Mouse (Mus musculus): ENCODE measurements around the gene Lrrc4. TPM values are rescaled to one million over a fixed set of nuclear protein-coding genes. Genes with fewer than 3 reads are reported as not detected.

Gene Lrrc4
- total and polyA plus RNA-seq, 3 experiments, result 0.11 TPM; not detected in 2

DNA sequence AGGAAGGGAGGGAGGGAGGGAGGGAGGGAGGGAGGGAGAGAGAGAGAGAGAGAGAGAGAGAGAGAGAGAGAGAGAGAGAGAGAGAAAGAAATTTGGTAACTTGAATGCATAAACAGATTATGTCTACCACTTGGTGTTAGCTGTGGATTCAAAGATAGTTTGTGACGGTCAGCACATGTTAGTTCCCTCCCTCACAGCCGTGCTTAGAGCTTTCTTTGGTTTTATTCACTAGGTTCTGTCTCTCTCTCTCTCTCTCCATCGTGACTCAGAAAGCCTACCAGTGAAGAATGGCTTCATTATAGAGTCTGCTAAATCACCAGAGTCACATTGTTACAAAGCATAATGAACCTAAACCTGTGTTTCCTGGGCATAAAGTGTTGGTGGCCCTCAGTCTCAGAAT is 146.5 kb downstream of the Lrrc4 start:
- peaks cover 52% of the 10 kb centered on the region for H3K36me3 ChIP-seq (replicated peaks)
- H3K27me3 ChIP-seq (ENCODE audit: insufficient read depth, low read length), result no peaks in the 10 kb centered on the region
- no peaks in the 10 kb centered on the region for H3K9me3 ChIP-seq (replicated peaks)
- ATAC-seq (ENCODE audit: extremely low read depth, insufficient number of reproducible peaks, low FRiP score, poor library complexity, severe bottlenecking) (no peak), DNase-seq (ENCODE audit: low spot score) (no peak)
- no peaks in the 10 kb centered on the region for H3K4me1 ChIP-seq (ENCODE audit: insufficient read depth, low read depth, low read length)
- no peak for TF ChIP-seq TAL1 (conservative IDR thresholded peaks at IDR 0.05; ENCODE audit: low read depth, low read length)
- TF ChIP-seq GATA2 (IDR thresholded peaks at IDR 0.05; ENCODE audit: borderline replicate concordance, low read depth, low read length), result no peak
- TF ChIP-seq CTCF (IDR thresholded peaks at IDR 0.05; ENCODE audit: low read depth, low read length), result no peak
- TF ChIP-seq POLR2AphosphoS5 (IDR thresholded peaks at IDR 0.05; ENCODE audit: insufficient replicate concordance, low read depth, low read length), result no peak
- TF ChIP-seq GATA1 (IDR thresholded peaks at IDR 0.05; ENCODE audit: borderline replicate concordance, low read length), result no peak
- no peak overlapping the region for H3K4me3 ChIP-seq (ENCODE audit: low read depth, low read length)

DNA sequence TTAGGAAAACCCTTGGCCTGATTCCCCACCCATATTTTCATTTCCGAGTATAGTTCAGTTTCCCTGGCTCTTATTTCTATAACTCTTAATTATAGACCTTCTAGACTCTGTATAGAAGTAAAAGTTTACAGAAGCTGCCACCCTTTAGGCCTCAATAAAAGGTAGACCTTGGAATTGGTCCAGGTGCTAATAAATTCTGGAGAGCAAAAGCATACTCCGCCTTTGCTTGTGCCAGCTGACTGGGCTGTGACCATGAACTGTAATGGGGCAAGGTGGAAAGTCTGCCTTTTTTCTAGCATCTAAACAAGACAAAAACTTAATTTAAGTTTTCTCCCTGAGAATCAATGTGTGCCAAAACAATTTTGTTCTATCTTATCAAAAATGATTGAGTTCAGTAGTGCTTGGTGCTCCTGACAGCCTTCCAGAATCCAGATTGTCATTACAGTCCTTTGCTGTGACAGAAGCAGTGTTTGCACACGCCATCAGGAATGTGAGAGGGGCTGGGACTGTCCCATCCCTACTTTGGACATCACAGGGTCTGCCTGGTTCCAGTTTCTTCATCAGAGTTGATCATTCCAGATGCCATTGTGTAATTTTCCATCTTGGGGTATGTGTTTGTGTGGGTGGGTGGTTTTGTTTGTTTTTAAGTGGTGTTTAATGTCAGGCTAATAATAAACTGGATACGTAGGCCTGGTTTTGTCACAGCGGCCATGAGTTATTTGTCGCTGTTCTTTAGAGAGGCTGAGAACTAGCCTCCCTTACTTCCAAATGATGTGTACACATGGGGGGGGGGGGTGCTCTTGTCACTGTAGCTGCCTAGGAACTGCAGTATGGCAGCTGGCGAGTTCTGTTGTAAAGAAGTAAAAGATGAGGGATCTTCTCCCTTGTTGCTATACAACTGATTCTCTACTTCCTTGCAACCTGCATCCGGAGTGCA is 149.8 kb downstream of the Lrrc4 start:
- Histone ChIP-seq H3K36me3 (replicated peaks) (peaks cover 52% of the 10 kb centered on the region), H3K4me3 (ENCODE audit: low read depth, low read length) (no peak overlapping the region), H3K27me3 (ENCODE audit: insufficient read depth, low read length) (no peaks in the 10 kb centered on the region), H3K4me1 (ENCODE audit: insufficient read depth, low read depth, low read length) (no peaks in the 10 kb centered on the region), H3K9me3 (replicated peaks) (no peaks in the 10 kb centered on the region)
- TF ChIP-seq TAL1 (conservative IDR thresholded peaks at IDR 0.05; ENCODE audit: low read depth, low read length) (no peak), GATA2 (IDR thresholded peaks at IDR 0.05; ENCODE audit: borderline replicate concordance, low read depth, low read length) (no peak), POLR2AphosphoS5 (IDR thresholded peaks at IDR 0.05; ENCODE audit: insufficient replicate concordance, low read depth, low read length) (no peak), CTCF (IDR thresholded peaks at IDR 0.05; ENCODE audit: low read depth, low read length) (no peak), GATA1 (IDR thresholded peaks at IDR 0.05; ENCODE audit: borderline replicate concordance, low read length) (no peak)
- DNase-seq (ENCODE audit: low spot score) (no peak), ATAC-seq (ENCODE audit: extremely low read depth, insufficient number of reproducible peaks, low FRiP score, poor library complexity, severe bottlenecking) (no peak)

DNA sequence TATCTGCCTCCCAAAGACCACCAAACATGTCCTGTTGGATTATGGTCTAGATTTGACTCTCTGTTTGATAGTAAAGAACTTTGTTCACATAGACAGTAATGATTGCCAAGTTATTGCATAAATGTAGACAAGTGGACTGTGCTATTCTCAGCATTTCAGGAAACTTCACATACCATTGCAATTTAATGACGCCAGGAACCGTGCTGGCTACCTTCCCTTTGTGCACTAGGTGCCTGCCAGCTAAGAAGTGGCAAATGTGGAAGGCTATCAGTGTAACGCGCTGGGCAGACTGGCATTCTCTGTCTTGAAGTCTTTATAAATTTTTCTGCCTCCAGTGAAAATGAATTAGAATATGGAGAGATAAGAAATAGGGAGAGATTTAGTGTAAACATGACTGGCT is 151.0 kb downstream of the Lrrc4 start:
- peaks cover 46% of the 10 kb centered on the region for H3K36me3 ChIP-seq (replicated peaks)
- ATAC-seq (ENCODE audit: extremely low read depth, insufficient number of reproducible peaks, low FRiP score, poor library complexity, severe bottlenecking), result no peak
- no peak overlapping the region for H3K4me3 ChIP-seq (ENCODE audit: low read depth, low read length)
- H3K4me1 ChIP-seq (ENCODE audit: insufficient read depth, low read depth, low read length), result no peaks in the 10 kb centered on the region
- DNase-seq (ENCODE audit: low spot score), result no peak
- no peaks in the 10 kb centered on the region for H3K27me3 ChIP-seq (ENCODE audit: insufficient read depth, low read length)
- TF ChIP-seq GATA1 (IDR thresholded peaks at IDR 0.05; ENCODE audit: borderline replicate concordance, low read length), result no peak
- no peak for TF ChIP-seq CTCF (IDR thresholded peaks at IDR 0.05; ENCODE audit: low read depth, low read length)
- TF ChIP-seq GATA2 (IDR thresholded peaks at IDR 0.05; ENCODE audit: borderline replicate concordance, low read depth, low read length), result no peak
- H3K9me3 ChIP-seq (replicated peaks), result no peaks in the 10 kb centered on the region

DNA sequence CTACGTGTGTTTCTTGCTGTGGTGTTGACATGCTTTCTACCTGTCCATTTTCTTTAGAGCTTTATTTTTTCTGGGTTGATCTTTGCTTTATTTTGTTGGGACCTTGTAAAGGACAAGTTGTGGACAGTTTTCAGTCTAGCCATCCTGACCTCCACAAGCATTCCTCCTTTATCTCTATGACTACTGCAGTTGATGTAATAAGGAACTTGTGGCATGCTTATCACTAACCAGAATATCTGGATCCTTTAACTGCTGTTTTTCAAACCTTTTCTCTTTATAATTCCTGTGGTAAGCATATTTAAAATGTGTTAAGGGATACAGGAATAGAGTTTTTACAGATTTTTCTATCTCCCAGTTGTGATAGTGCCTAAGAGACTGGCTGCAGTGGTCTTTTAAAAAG is 152.7 kb downstream of the Lrrc4 start:
- no peak for ATAC-seq (ENCODE audit: extremely low read depth, insufficient number of reproducible peaks, low FRiP score, poor library complexity, severe bottlenecking)
- H3K36me3 ChIP-seq (replicated peaks), result peaks cover 54% of the 10 kb centered on the region
- no peak overlapping the region for H3K4me3 ChIP-seq (ENCODE audit: low read depth, low read length)
- TF ChIP-seq GATA2 (IDR thresholded peaks at IDR 0.05; ENCODE audit: borderline replicate concordance, low read depth, low read length), result no peak
- no peak for TF ChIP-seq TAL1 (conservative IDR thresholded peaks at IDR 0.05; ENCODE audit: low read depth, low read length)
- no peak for TF ChIP-seq GATA1 (IDR thresholded peaks at IDR 0.05; ENCODE audit: borderline replicate concordance, low read length)
- no peak for TF ChIP-seq CTCF (IDR thresholded peaks at IDR 0.05; ENCODE audit: low read depth, low read length)
- TF ChIP-seq POLR2AphosphoS5 (IDR thresholded peaks at IDR 0.05; ENCODE audit: insufficient replicate concordance, low read depth, low read length), result no peak
- no peaks in the 10 kb centered on the region for H3K9me3 ChIP-seq (replicated peaks)
- H3K27me3 ChIP-seq (ENCODE audit: insufficient read depth, low read length), result no peaks in the 10 kb centered on the region
- no peak for DNase-seq (ENCODE audit: low spot score)
- no peaks in the 10 kb centered on the region for H3K4me1 ChIP-seq (ENCODE audit: insufficient read depth, low read depth, low read length)

DNA sequence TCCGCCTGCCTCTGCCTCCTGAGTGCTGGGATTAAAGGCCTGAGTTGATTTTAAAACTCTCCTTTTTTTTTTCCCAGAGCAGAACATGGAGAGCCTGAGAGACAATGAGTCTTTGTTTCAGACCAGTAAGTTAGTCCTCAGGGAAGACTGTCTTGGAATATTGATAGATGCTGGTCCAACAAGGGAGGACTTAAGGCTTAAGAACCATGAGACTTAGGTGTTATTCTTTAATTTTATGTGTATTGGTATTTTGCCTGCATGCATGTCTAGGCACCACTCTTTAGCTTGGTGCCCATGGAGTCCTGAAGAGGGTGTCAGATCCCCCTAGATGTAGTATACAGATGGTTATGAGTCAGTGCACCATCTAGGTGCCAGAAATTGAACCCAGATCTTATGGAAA is 156.9 kb downstream of the Lrrc4 start:
- DNase-seq (ENCODE audit: low spot score) (no peak), ATAC-seq (ENCODE audit: extremely low read depth, insufficient number of reproducible peaks, low FRiP score, poor library complexity, severe bottlenecking) (no peak)
- Histone ChIP-seq H3K4me3 (ENCODE audit: low read depth, low read length) (no peak overlapping the region), H3K27me3 (ENCODE audit: insufficient read depth, low read length) (no peaks in the 10 kb centered on the region), H3K9me3 (replicated peaks) (no peaks in the 10 kb centered on the region), H3K36me3 (replicated peaks) (peaks cover 57% of the 10 kb centered on the region), H3K4me1 (ENCODE audit: insufficient read depth, low read depth, low read length) (no peaks in the 10 kb centered on the region)
- TF ChIP-seq CTCF (IDR thresholded peaks at IDR 0.05; ENCODE audit: low read depth, low read length) (no peak), POLR2AphosphoS5 (IDR thresholded peaks at IDR 0.05; ENCODE audit: insufficient replicate concordance, low read depth, low read length) (no peak), GATA1 (IDR thresholded peaks at IDR 0.05; ENCODE audit: borderline replicate concordance, low read length) (no peak), TAL1 (conservative IDR thresholded peaks at IDR 0.05; ENCODE audit: low read depth, low read length) (no peak), GATA2 (IDR thresholded peaks at IDR 0.05; ENCODE audit: borderline replicate concordance, low read depth, low read length) (no peak)

DNA sequence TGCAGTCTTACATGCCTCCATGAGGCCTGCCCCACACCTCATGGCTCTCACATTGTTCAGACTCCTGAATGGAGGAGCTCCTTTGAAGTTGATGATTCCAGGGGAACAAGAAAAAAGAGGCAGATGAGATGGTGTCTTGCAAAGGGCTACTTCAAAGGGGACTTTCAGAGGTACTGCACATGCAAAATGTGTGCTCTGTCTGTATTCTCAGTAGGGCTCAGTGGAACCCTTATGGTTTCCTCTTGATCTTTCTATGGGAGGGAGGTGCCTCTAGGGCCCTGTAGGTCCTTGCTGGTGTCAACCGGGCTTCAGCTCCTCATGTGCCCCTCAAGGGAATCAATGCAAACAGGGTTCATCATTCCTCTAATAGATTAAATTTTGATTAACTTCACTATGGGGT is 159.2 kb downstream of the Lrrc4 start:
- no peak for TF ChIP-seq GATA1 (IDR thresholded peaks at IDR 0.05; ENCODE audit: borderline replicate concordance, low read length)
- no peak for TF ChIP-seq CTCF (IDR thresholded peaks at IDR 0.05; ENCODE audit: low read depth, low read length)
- no peak for TF ChIP-seq POLR2AphosphoS5 (IDR thresholded peaks at IDR 0.05; ENCODE audit: insufficient replicate concordance, low read depth, low read length)
- TF ChIP-seq GATA2 (IDR thresholded peaks at IDR 0.05; ENCODE audit: borderline replicate concordance, low read depth, low read length), result no peak
- no peak for TF ChIP-seq TAL1 (conservative IDR thresholded peaks at IDR 0.05; ENCODE audit: low read depth, low read length)
- ATAC-seq (ENCODE audit: extremely low read depth, insufficient number of reproducible peaks, low FRiP score, poor library complexity, severe bottlenecking) (no peak), DNase-seq (ENCODE audit: low spot score) (no peak)
- no peaks in the 10 kb centered on the region for H3K9me3 ChIP-seq (replicated peaks)
- peaks cover 63% of the 10 kb centered on the region for H3K36me3 ChIP-seq (replicated peaks)
- no peak overlapping the region for H3K4me3 ChIP-seq (ENCODE audit: low read depth, low read length)
- no peaks in the 10 kb centered on the region for H3K27me3 ChIP-seq (ENCODE audit: insufficient read depth, low read length)
- no peaks in the 10 kb centered on the region for H3K4me1 ChIP-seq (ENCODE audit: insufficient read depth, low read depth, low read length)
